Mouse (Mus musculus) heart, embryonic 13.5 days (tissue): ENCODE measurements around the gene Cela3a. TPM values are rescaled to one million over a fixed set of nuclear protein-coding genes. Genes with fewer than 3 reads are reported as not detected.

Experiments used
- ATAC-seq: fragments of 200-750 bp; cut with Nextera tagmentation; 2 replicates; pipeline ENCODE4 v1.8.0; 2017; ENCODE audit warnings: moderate TSS enrichment; ENCODE audit not compliant: insufficient number of reproducible peaks, low FRiP score, low TSS enrichment; ENCODE audit errors: extremely low read depth
- H3K27ac ChIP-seq: fragments of 300-500 bp; sonication (generic); replicated peaks from 2 replicates; pipeline ENCODE4 v1.5.1; 2015; ENCODE audit warnings: moderate library complexity, mild to moderate bottlenecking, inconsistent platforms
- H3K27me3 ChIP-seq: fragments of 300-500 bp; sonication (generic); replicated peaks from 2 replicates; pipeline ENCODE4 v1.6.1; 2015; ENCODE audit warnings: mild to moderate bottlenecking, inconsistent platforms
- H3K36me3 ChIP-seq: fragments of 300-500 bp; sonication (generic); 2 replicates; pipeline ENCODE4 v1.6.1; 2015; ENCODE audit warnings: mild to moderate bottlenecking, inconsistent platforms
- H3K4me1 ChIP-seq: fragments of 300-500 bp; sonication (generic); 2 replicates; pipeline ENCODE4 v1.6.1; 2015; ENCODE audit warnings: inconsistent platforms
- H3K4me2 ChIP-seq: fragments of 300-500 bp; sonication (generic); 2 replicates; pipeline ENCODE4 v1.6.1; 2015; ENCODE audit warnings: inconsistent platforms, mild to moderate bottlenecking, moderate library complexity
- H3K4me3 ChIP-seq: fragments of 300-500 bp; sonication (generic); 2 replicates; pipeline ENCODE4 v1.5.1; 2015; ENCODE audit warnings: moderate library complexity, mild to moderate bottlenecking, inconsistent platforms
- H3K9ac ChIP-seq: fragments of 300-500 bp; sonication (generic); 2 replicates; pipeline ENCODE4 v1.6.1; 2015; ENCODE audit warnings: inconsistent platforms, mild to moderate bottlenecking, moderate library complexity
- H3K9me3 ChIP-seq: fragments of 300-500 bp; sonication (generic); 2 replicates; pipeline ENCODE4 v1.6.1; 2016; ENCODE audit warnings: inconsistent platforms
- WGBS: fragments of 180-500 bp; shearing (Covaris S2); methylation state at CpG from one replicate; pipeline ENCODE4 v1.1.7; 2015; ENCODE audit warnings: mixed read lengths; 5-methylcytosine and 5-hydroxymethylcytosine counted together
- polyA plus RNA-seq: library from polyadenylated mRNA; unstranded; fragments of >200 nt; fragmentation: Nextera tagmentation; extraction: Ambion mirVana; gene quantifications from 2 replicates; pipeline ENCODE4 v1.2.1, GENCODE M21; 2015

The Cela3a gene
- polyA plus RNA-seq, 1 experiment from 2014 or later: not detected

- H3K4me2 ChIP-seq: 0 out of 2 replicates have a peak overlapping the region, but pooled peaks have one; percentile 9
- WGBS: 30% methylated on average over 1 of the region's 1 CpGs
- H3K4me1 ChIP-seq: peaks cover 31% of the 10 kb centered on the region
These were observed 41.4 kb downstream of the Cela3a start for GRCm38 (mm10) chr4:137368198-137368597.

GRCm38 (mm10) chr4:137367275-137368088, 42.1 kb downstream of the Cela3a start:
- WGBS: 30% methylated on average over 5 of the region's 5 CpGs
- H3K9ac ChIP-seq: peak overlapping the region; percentile 37; the same call in 1 of the 2 replicates
- ATAC-seq: no peak
- H3K27me3 ChIP-seq: no peaks in the 10 kb centered on the region
- H3K36me3 ChIP-seq: no peaks in the 10 kb centered on the region
- no peaks in the 10 kb centered on the region for H3K9me3 ChIP-seq
- peaks cover 31% of the 10 kb centered on the region for H3K4me1 ChIP-seq
- H3K27ac ChIP-seq: peak overlapping the region; percentile 65
- no peak overlapping the region for H3K4me3 ChIP-seq
- H3K4me2 ChIP-seq: 0 out of 2 replicates have a peak overlapping the region, but pooled peaks have one; percentile 9

More at GRCm38 (mm10) chr4:137368198-137368597, 41.4 kb downstream of the Cela3a start:
- Histone ChIP-seq H3K9me3 (no peaks in the 10 kb centered on the region), H3K4me3 (no peak overlapping the region), H3K36me3 (no peaks in the 10 kb centered on the region), H3K27ac (peak overlapping the region; percentile 65), H3K27me3 (no peaks in the 10 kb centered on the region), H3K9ac (no peak overlapping the region)
- no peak for ATAC-seq

- no peak overlapping the region for H3K4me2 ChIP-seq
- H3K27ac ChIP-seq: no peak overlapping the region
- H3K9ac ChIP-seq: no peak overlapping the region
- no peak overlapping the region for H3K4me3 ChIP-seq
- H3K9me3 ChIP-seq: no peaks in the 10 kb centered on the region
- WGBS: 80% methylated on average over 4 of the region's 4 CpGs
- H3K36me3 ChIP-seq: no peaks in the 10 kb centered on the region
- peaks cover 26% of the 10 kb centered on the region for H3K4me1 ChIP-seq
- ATAC-seq: no peak
- H3K27me3 ChIP-seq: no peaks in the 10 kb centered on the region
These were observed 43.5 kb downstream of the Cela3a start for GRCm38 (mm10) chr4:137366097-137366496.

GRCm38 (mm10) chr4:137365356-137366062, 44.1 kb downstream of the Cela3a start:
- no peaks in the 10 kb centered on the region for H3K27me3 ChIP-seq
- no peak overlapping the region for H3K9ac ChIP-seq
- H3K27ac ChIP-seq: no peak overlapping the region
- WGBS: 72% methylated on average over 19 of the region's 19 CpGs
- H3K36me3 ChIP-seq: no peaks in the 10 kb centered on the region
- H3K4me3 ChIP-seq: no peak overlapping the region
- peaks cover 24% of the 10 kb centered on the region for H3K4me1 ChIP-seq
- no peak for ATAC-seq
- H3K9me3 ChIP-seq: no peaks in the 10 kb centered on the region
- no peak overlapping the region for H3K4me2 ChIP-seq

- H3K4me1 ChIP-seq: peaks cover 17% of the 10 kb centered on the region
- no peaks in the 10 kb centered on the region for H3K27me3 ChIP-seq
- no peak for ATAC-seq
- no peaks in the 10 kb centered on the region for H3K36me3 ChIP-seq
- no peaks in the 10 kb centered on the region for H3K9me3 ChIP-seq
- H3K27ac ChIP-seq: no peak overlapping the region
- H3K4me2 ChIP-seq: no peak overlapping the region
- WGBS: 84% methylated on average over 6 of the region's 6 CpGs
- H3K4me3 ChIP-seq: no peak overlapping the region
- no peak overlapping the region for H3K9ac ChIP-seq
These were observed 44.8 kb downstream of the Cela3a start for GRCm38 (mm10) chr4:137364826-137365225.

- H3K4me3 ChIP-seq: no peak overlapping the region
- no peaks in the 10 kb centered on the region for H3K27me3 ChIP-seq
- H3K9ac ChIP-seq: no peak overlapping the region
- H3K4me1 ChIP-seq: peaks cover 18% of the 10 kb centered on the region
- no peaks in the 10 kb centered on the region for H3K9me3 ChIP-seq
- H3K27ac ChIP-seq: no peak overlapping the region
- 62% methylated on average over 3 of the region's 3 CpGs for WGBS
- no peak overlapping the region for H3K4me2 ChIP-seq
- H3K36me3 ChIP-seq: no peaks in the 10 kb centered on the region
- no peak for ATAC-seq
These were observed 48.6 kb downstream of the Cela3a start for GRCm38 (mm10) chr4:137360996-137361395.

GRCm38 (mm10) chr4:137358291-137359002, 51.1 kb downstream of the Cela3a start:
- Histone ChIP-seq H3K36me3 (no peaks in the 10 kb centered on the region), H3K4me1 (peaks cover 40% of the 10 kb centered on the region), H3K27ac (0 out of 2 replicates have a peak overlapping the region, but pooled peaks have one; percentile 16), H3K4me2 (peak overlapping the region; percentile 77), H3K4me3 (peak overlapping the region; percentile 86; the same call in 1 of the 2 replicates), H3K9me3 (no peaks in the 10 kb centered on the region), H3K27me3 (no peaks in the 10 kb centered on the region), H3K9ac (0 out of 2 replicates have a peak overlapping the region, but pooled peaks have one; percentile 4)
- WGBS: 35% methylated on average over 14 of the region's 14 CpGs
- no peak for ATAC-seq

DNA sequence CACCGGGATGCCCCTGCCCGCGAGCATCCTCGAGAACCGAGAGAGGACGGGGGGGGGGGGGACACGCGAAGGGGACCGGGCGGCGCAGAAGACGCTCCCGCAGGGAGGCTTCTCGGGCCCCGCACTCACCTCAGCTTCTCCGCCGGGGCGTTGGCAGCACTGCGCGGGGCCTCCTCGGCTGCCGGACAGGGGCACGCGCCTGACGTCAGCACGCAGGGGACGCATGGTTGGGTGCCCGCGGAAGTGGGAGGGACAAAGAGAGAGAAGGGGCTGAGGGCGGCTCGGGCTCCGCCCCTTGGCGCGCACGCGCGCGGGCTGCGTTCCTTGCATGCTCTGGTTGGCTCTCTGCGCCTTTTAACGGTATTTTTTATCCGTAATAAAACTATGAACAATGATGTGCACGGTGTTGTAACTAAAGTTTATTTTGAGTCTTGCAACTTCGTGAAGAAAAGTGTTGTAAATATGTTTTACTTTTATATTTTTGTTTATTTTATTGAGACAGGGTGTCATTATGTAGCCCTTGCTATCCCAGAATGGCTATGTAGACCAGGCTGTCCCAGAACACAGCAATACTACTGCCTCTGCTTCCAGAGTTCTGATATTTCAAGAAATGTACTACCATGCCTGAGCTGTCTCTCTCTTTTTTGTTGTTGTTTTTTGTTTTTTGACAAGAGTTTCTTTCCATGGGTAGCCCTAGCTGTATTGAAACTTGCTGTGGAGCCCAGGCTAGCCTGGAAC, 51.9 kb downstream of the Cela3a start, which contains the start of gene Cdc42:
Gene Cdc42, minus strand, starts transcription at position 204 of the 738 bp plus-strand sequence.
- Histone ChIP-seq H3K4me3 (peak within 1 kb of the TSS; percentile 86), H3K4me2 (peak within 1 kb of the TSS; percentile 77), H3K4me1 (peaks cover 48% of the 10 kb centered on the region), H3K27me3 (no peaks in the 10 kb centered on the region), H3K9ac (peak within 1 kb of the TSS; percentile 100), H3K9me3 (no peaks in the 10 kb centered on the region), H3K36me3 (no peaks in the 10 kb centered on the region), H3K27ac (peak within 1 kb of the TSS; percentile 98)
- peak; percentile 91 for ATAC-seq
- under 1% methylated on average over 39 of the region's 44 CpGs for WGBS

DNA sequence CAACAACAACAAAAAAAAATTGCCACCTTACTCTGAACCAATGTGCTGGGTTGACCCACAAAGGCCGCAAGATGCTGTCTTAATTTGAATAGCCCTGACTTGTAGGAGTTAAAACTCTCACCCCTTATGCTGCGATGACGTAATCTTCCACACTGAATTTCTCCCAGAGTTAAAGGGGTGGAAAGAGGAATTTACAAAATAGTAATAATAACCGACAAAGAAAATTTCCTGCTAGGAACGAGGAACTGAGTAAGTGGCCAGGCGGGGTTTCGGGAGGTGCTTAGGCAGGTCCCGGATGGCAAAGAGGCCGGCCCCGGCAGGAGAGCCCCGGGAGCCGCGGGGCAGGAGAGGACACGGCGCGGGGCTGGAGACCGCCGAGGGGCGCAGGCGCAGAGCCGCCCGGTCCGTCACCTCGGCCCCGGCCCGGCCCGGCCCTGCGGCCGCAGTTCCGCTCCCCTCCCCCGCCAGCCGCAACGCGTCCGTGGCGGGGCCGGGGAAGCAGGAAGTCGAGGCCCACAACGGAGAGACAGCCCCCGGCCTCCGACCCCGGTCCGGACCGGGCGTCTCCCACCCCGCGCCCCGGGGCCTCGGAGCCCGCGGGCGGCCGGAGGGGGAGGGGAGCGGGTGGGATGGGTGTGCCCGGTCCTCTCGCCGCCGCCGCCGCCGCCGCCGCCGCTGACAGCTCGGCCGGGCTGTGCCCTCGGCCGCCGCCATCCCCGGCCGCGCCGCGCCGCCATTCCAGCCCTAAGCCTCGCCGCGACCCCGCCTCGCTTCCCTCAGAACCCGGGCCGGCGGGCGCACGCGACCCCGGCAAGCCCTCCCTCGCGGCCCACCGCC, 52.7 kb downstream of the Cela3a start:
- Histone ChIP-seq H3K4me1 (peaks cover 53% of the 10 kb centered on the region), H3K27ac (peak overlapping the region; percentile 98), H3K27me3 (no peaks in the 10 kb centered on the region), H3K4me3 (peak overlapping the region; percentile 86), H3K36me3 (no peaks in the 10 kb centered on the region), H3K9ac (peak overlapping the region; percentile 100), H3K4me2 (peak overlapping the region; percentile 77), H3K9me3 (no peaks in the 10 kb centered on the region)
- WGBS: under 1% methylated on average over 59 of the region's 90 CpGs
- peak; percentile 72 for ATAC-seq
